In genomic region chr19:6925307-6925573, GRCm38 (mm10) we compare ENCODE assay signal across 9 mouse cellular contexts. TPM values are rescaled to one million over a fixed set of nuclear protein-coding genes. Genes with fewer than 3 reads are reported as not detected.
DNase-seq lines count a peak whose midpoint lies in the region; ATAC-seq lines count a peak whose summit lies in the region.
"Had no signal": no experiment of that assay in that cellular context is flagged by ENCODE, and none has a peak within 500 bp of the region (broad histone marks: within the 10 kb centered on the region; RNA-seq: fewer than 3 reads in every experiment).

Gene Catsperz (minus strand): TSS chr19:6925380.

- 3% methylated on average over 9 of the region's 9 CpGs for WGBS in kidney, embryonic 15.5 days
- WGBS in hindbrain, embryonic 15.5 days, result 4% methylated on average over 9 of the region's 9 CpGs
- 4% methylated on average over 9 of the region's 9 CpGs for WGBS in midbrain, embryonic 11.5 days

- peak within 1 kb of the TSS; percentile 56 for H3K4me2 ChIP-seq in kidney, embryonic 15.5 days
- H3K4me2 ChIP-seq in hindbrain, embryonic 15.5 days, result peak within 1 kb of the TSS; percentile 31
- H3K4me2 ChIP-seq in midbrain, embryonic 11.5 days, result peak within 1 kb of the TSS; percentile 11; the same call in 1 of the 2 replicates

- peaks cover 75% of the 10 kb centered on the region for H3K27me3 ChIP-seq in kidney, embryonic 15.5 days
- peaks cover 69% of the 10 kb centered on the region for H3K27me3 ChIP-seq in hindbrain, embryonic 15.5 days
- H3K27me3 ChIP-seq in midbrain, embryonic 11.5 days (ENCODE audit: control insufficient read depth, insufficient read depth, low read length), result peaks cover 61% of the 10 kb centered on the region

- no peaks in the 10 kb centered on the region for H3K36me3 ChIP-seq in kidney, embryonic 15.5 days
- no peaks in the 10 kb centered on the region for H3K36me3 ChIP-seq in hindbrain, embryonic 15.5 days
- no peaks in the 10 kb centered on the region for H3K36me3 ChIP-seq in midbrain, embryonic 11.5 days (ENCODE audit: control insufficient read depth, insufficient read depth, low read length)

- no peak for ATAC-seq in kidney, embryonic 15.5 days (replicated peaks; ENCODE audit: low FRiP score)
- ATAC-seq in hindbrain, embryonic 15.5 days (ENCODE audit: low FRiP score, low read depth), result no peak
- ATAC-seq in midbrain, embryonic 11.5 days (ENCODE audit: low FRiP score), result no peak

- peak within 1 kb of the TSS; percentile 33 for H3K4me3 ChIP-seq in kidney, embryonic 15.5 days (replicated peaks)
- H3K4me3 ChIP-seq in brown adipose tissue, adult 24 weeks (ENCODE audit: insufficient read depth, low read depth, low read length), result peak within 1 kb of the TSS; percentile 25
- 0 out of 2 replicates have a peak within 1 kb of the TSS, but pooled peaks have one; percentile 13 for H3K4me3 ChIP-seq in hindbrain, embryonic 15.5 days
- H3K4me3 ChIP-seq in midbrain, embryonic 11.5 days (ENCODE audit: low read depth, low read length), result no peak within 1 kb of the TSS

- no peaks in the 10 kb centered on the region for H3K9me3 ChIP-seq in kidney, embryonic 15.5 days (replicated peaks)
- H3K9me3 ChIP-seq in hindbrain, embryonic 15.5 days, result no peaks in the 10 kb centered on the region
- no peaks in the 10 kb centered on the region for H3K9me3 ChIP-seq in midbrain, embryonic 11.5 days (ENCODE audit: control insufficient read depth, low read length)

- H3K27ac ChIP-seq in kidney, embryonic 15.5 days, result no peak within 1 kb of the TSS
- H3K27ac ChIP-seq in brown adipose tissue, adult 24 weeks (replicated peaks; ENCODE audit: low read depth, low read length), result no peak within 1 kb of the TSS
- H3K27ac ChIP-seq in hindbrain, embryonic 15.5 days (replicated peaks), result no peak within 1 kb of the TSS
- H3K27ac ChIP-seq in midbrain, embryonic 11.5 days (ENCODE audit: low read depth, low read length), result no peak within 1 kb of the TSS

- H3K9ac ChIP-seq in kidney, embryonic 15.5 days, result peak within 1 kb of the TSS; percentile 31
- no peak within 1 kb of the TSS for H3K9ac ChIP-seq in hindbrain, embryonic 15.5 days
- H3K9ac ChIP-seq in midbrain, embryonic 11.5 days (ENCODE audit: low read length), result no peak within 1 kb of the TSS

- DNase-seq in kidney, adult 8-10 months, result no peak
- DNase-seq in midbrain, embryonic 11.5 days (ENCODE audit: low spot score, missing footprints), result peak; percentile 89
- no peak for DNase-seq in adrenal gland, adult (ENCODE audit: inconsistent age in 2 of 2, low spot score in 1 of 2)
- no peak for DNase-seq in thymus, postnatal 4 days
- DNase-seq in thymus, postnatal 36 days, result no peak

- peaks cover 50% of the 10 kb centered on the region for H3K4me1 ChIP-seq in kidney, embryonic 15.5 days
- H3K4me1 ChIP-seq in brown adipose tissue, adult 24 weeks (ENCODE audit: control insufficient read depth, insufficient read depth, insufficient read length, low read length), result peaks cover 8% of the 10 kb centered on the region
- H3K4me1 ChIP-seq in hindbrain, embryonic 15.5 days (replicated peaks), result peaks cover 40% of the 10 kb centered on the region
- H3K4me1 ChIP-seq in midbrain, embryonic 11.5 days (ENCODE audit: control insufficient read depth, insufficient read depth, low read length), result peaks cover 13% of the 10 kb centered on the region

RNA-seq across cellular contexts. Expression of gene Catsperz, which starts in this region (rescaled TPM):
- 2.0 and 3.1 TPM in 2 replicates for polyA plus RNA-seq in kidney, embryonic 15.5 days (2015; fragmentation: Nextera tagmentation; extraction: Ambion mirVana)
- not detected in 2 replicates for polyA plus RNA-seq in brown adipose tissue, adult 24 weeks (2012; ENCODE audit: insufficient read depth, insufficient read length, missing spikeins)
- polyA plus RNA-seq in hindbrain, embryonic 15.5 days (2015; fragmentation: Nextera tagmentation; extraction: Ambion mirVana), result 2.0 and 3.1 TPM in 2 replicates
- not detected in 2 replicates for polyA plus RNA-seq in midbrain, embryonic 11.5 days (2014; fragmentation: Nextera tagmentation; extraction: Ambion mirVana)
- polyA plus RNA-seq: liver, adult 2 months had no signal

Comparison
In these comparisons a context has a peak if more than half of its experiments do, and no peak if none do; other contexts are left out.
1. Peak in DNase-seq and H3K4me2 ChIP-seq in midbrain, embryonic 11.5 days; RNA of the gene not detected or under 1 TPM.